Mouse (Mus musculus) CH12.LX (cell line): ENCODE data around the gene Tpi1.
A peak's percentile ranks its signal among the peaks of the same experiment; 100 is the strongest.

Experiments
- CTCF ChIP-seq, 2 experiments: IDR thresholded peaks in 1 of 2; conservative IDR thresholded peaks in 1 of 2; 2 replicates each; pipeline ENCODE4 v1.5.1; 2011 to 2012; ENCODE audit warnings: low read depth in 2 of 2, low read length in 2 of 2, improper control_type of control experiment in 1 of 2, inconsistent platforms in 1 of 2, mild to moderate bottlenecking in 1 of 2, moderate library complexity in 1 of 2
- ELF1 ChIP-seq: IDR thresholded peaks from 2 replicates; pipeline ENCODE4 v1.6.1; 2014; ENCODE audit warnings: low read depth, mild to moderate bottlenecking, inconsistent platforms, low read length, improper control_type of control experiment
- MXI1 ChIP-seq: IDR thresholded peaks from 2 replicates; pipeline ENCODE4 v1.6.1; 2011; ENCODE audit warnings: mild to moderate bottlenecking, low read depth, low read length, improper control_type of control experiment
- MYC ChIP-seq: IDR thresholded peaks from 2 replicates; pipeline ENCODE4 v1.6.1; 2011; ENCODE audit warnings: low read depth, mild to moderate bottlenecking, improper control_type of control experiment, low read length
- NELFE ChIP-seq: IDR thresholded peaks from 2 replicates; pipeline ENCODE4 v1.6.1; 2011; ENCODE audit warnings: low read depth, low read length, improper control_type of control experiment
- POLR2A ChIP-seq: IDR thresholded peaks from 2 replicates; pipeline ENCODE4 v1.6.1; 2011; ENCODE audit warnings: low read depth, mild to moderate bottlenecking, improper control_type of control experiment, low read length
- RCOR1 ChIP-seq: conservative IDR thresholded peaks from 2 replicates; pipeline ENCODE4 v1.6.1; 2012; ENCODE audit warnings: low read depth, mild to moderate bottlenecking, inconsistent platforms, low read length, improper control_type of control experiment
- TCF12 ChIP-seq: IDR thresholded peaks from 2 replicates; pipeline ENCODE4 v1.6.1; 2014; ENCODE audit warnings: low read depth, mild to moderate bottlenecking, inconsistent platforms, low read length, improper control_type of control experiment
- USF1 ChIP-seq: IDR thresholded peaks from 2 replicates; pipeline ENCODE4 v1.6.1; 2014; ENCODE audit warnings: low read depth, mild to moderate bottlenecking, inconsistent platforms, low read length, improper control_type of control experiment
- ZKSCAN1 ChIP-seq: IDR thresholded peaks from 2 replicates; pipeline ENCODE4 v1.6.1; 2012; ENCODE audit warnings: low read depth, inconsistent platforms, low read length, improper control_type of control experiment, borderline replicate concordance

DNA sequence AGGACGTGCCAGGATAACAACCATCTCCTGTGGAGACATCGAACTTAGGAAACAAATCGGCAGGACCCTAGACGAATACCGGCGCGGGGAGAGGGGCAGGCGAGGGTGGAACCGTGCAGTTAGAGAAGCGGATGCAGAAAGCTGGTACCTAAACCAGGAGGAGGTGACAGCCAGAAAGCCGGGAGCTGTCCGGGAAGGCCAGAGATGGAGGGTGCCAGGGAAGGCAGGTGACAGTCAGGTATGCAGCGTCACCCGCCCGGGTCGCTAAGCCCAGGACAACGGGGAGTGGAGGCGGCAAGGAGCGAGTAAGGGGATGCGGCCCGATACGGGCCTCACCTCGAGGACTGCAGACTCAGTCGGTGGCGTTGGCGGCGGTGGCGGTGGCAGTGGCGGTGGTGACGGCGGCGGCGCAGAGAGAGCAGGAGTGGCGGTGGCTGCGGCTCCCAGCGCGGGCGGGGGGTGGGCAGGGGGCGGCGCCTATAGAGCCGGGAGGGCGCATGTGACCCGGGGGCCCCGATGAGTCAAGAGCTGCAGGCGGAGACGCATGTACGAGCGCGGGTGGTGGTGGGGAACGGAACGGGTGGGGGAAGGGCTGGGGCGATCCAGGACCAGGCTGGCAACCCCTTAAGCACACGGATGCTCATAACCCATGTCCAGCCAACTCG is 44.9 kb downstream of the Tpi1 start, which contains the start of gene Eno2:
- TF ChIP-seq MXI1 (peak; percentile 69), TCF12 (peak; percentile 71; the same call in 1 of the 2 replicates), ELF1 (no peak), CTCF (conservative IDR thresholded peaks at IDR 0.05 in 1 of 2, IDR thresholded peaks at IDR 0.05 in 1 of 2; ENCODE audit: low read depth in 2 of 2, low read length in 2 of 2) (no peak), POLR2A (peak; percentile 41; the same call in 1 of the 2 replicates), ZKSCAN1 (no peak), RCOR1 (no peak), USF1 (peak; percentile 70), MYC (no peak), NELFE (0 out of 2 replicates have a peak, but pooled peaks have one; percentile 17)
